Mouse (Mus musculus): ENCODE results near the gene Gfi1b. TPM values are rescaled to one million over a fixed set of nuclear protein-coding genes. Genes with fewer than 3 reads are reported as not detected.

Gfi1b gene
- total RNA-seq, 2 experiments from 2014 or later: not detected

DNA sequence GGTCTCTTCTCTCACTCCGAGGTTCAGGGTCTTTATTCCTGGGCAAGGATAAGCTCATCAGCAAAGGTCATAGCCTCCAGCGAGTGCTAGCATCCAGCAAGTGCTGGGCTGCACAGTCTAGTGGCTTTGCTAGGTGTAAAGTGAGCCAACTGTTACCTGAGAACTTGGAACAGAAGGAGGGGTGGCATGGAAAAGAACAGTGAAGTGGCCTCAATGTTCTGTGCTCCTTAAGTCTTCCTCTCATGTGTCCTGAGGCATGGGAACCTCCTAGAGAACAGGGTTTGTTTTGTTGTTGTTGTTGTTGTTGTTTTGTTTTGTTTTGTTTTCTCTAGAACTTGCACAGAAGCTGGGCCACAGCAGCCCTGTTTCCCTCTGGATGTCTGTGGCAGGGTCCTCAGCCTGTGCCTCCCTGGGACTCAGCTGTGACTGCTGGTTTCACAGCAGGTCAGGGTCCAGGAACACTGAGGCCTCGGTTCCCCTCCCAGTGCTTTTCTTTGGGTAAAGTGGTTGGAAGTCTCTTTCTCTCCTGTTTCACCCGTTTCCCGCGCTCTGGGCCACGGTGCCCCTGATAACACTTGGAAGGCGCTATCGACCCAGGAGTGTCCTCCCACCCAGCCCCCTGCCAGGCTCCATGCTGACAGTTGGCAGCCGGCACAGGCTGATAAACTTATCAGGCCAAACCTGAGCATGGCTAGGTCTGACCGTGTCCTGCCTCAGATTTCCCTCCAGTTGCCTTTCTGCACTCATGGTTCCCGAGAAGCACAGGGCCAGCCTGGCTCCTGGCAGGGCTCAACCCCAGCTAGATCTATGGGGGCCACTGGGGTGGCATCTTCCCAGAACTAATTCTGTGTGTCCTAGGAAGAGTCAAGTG is 19.8 kb downstream of the Gfi1b start:
- intact Hi-C loops (cut with DNase I): no loop called here
- DNase-seq: no peak

DNA sequence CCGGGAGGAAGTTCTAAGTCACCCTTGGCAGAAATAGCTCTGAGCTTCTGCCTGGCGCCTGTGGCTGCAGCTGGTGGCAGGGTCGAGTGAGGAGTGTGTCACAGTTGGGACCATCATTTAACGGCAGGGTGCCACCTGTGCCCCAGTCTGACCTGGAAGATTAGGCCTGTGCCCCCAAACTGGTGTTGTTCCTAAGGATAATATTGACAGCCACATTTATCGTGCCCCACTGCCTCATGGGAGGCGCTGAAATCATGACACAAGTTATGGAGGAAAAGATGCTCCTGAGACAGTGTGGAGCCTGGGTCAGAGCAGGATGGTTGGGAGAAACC is 22.2 kb downstream of the Gfi1b start:
- no peak for DNase-seq
- intact Hi-C loops (cut with DNase I): no loop called here

DNA sequence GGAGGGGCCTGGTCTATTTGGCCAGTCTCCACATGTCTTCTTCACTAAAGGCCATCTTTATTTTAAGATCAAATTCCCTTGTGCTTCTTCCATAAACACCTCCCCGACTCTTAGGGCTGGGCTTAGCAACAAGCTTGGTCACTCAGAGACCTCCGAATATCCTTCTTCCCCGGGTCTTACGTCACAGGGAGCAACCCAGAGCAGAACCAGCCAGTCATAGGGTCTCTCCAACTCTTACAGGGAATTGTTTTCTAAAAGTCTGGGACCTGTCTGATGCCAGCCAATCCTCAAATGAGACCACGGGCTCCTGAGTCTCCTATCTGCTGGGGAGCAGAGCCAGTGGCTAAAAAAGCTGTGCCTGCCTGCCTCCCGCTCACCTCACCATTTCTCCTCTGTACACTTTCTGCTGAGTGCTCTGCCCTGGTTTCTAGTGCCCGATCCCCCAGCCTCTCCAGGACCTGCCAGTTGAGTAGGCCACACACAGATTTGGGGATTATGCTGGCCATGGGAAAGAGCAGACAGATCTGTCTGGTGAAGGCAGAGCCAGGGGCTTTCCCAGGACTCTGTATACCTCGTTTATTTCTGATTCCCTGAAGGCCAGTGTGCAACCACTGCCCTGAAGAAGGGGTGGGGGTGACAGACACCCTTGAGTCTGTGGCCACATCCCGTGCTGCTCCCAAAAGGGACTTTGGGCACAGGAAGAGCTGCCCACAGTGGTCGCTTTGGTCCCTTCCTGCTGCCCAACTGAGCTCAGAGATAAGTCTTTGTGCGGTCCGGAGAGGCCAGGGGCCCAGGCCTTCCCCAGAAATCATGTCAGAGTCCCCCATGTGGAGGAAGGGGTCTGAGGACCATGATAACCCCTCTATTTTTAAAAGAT is 22.9 kb downstream of the Gfi1b start:
- intact Hi-C loops (cut with DNase I): no loop called here
- DNase-seq: no peak

DNA sequence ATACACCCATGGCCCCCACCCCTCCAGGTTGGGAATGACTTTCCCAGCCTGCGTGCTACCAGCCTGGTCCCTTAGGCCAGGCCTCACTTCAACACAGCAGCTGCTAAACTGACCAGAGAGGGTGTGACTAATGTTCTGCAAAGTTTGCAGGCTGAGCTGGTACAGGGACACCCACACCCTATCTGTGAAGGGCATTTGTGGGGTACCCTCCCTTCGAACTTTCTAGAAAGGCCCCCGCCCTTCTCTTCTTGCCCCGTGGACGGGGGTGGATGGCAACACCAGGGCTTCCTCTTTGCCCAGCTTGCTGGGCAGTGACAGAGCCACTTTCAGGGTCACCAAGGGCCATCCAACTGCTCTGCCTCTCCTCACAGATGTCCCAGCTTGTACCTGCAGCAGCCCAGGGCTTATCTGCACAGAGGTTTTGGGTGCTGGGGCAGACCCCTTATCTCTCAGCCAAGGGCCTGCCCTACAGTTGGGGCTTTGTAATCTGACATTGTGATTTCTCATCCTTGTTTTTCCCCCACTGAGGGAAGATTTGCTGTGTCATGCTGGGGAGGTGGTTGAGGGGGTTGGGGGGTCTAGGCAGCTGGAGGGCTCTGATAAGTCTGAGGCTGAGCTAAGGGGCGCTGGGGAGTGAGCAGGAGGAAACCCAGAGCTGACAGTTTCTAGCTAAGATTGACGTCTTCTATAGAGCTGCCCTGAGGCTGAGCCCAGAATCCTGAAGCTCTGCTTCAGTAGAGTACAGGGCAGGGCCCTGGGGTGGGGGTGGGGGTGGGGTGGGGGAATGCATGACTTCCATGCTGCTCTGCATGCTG is 23.8 kb downstream of the Gfi1b start:
- no peak for DNase-seq
- intact Hi-C loops (cut with DNase I): no loop called here

DNA sequence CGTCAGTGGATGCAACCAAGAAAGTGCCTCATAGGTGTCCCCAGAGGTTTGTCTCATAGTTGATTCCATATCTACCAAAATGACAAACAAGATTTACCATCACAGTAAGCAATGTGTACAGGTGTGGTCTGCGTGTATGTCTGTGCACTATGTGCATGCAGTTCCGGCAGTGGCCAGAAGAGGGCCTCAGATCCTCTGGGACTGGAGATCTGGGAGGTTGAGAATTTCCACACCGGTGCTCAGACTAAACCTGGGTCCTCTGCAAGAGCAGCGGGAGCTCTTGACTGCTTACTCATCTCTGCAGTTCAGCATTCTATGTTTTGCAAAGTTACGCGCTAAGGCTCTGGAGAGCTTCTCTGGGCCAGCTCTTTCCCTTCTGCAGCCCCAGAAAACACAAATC is 24.8 kb downstream of the Gfi1b start:
- intact Hi-C loops (cut with DNase I): no loop called here
- DNase-seq: no peak

DNA sequence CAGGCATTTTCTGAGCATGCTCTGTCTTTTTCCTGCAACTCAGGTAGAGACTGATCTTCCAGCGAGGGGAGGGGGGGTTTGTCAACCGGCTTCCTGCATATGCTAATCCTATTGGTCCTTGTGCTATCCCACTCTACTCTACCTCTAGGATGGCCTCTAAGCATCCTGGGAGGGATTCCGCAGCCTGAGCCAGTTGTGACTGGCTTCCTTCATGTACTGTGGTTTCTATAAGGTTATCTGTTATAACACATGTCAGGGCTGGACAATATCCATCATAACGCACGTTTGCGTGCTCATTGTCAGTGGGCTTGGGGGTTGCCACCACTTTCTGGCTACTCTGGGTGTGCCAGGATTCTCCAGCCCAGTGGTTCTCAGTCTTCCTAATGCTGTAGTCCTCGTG is 25.8 kb downstream of the Gfi1b start:
- intact Hi-C loops (cut with DNase I): no loop called here
- no peak for DNase-seq

DNA sequence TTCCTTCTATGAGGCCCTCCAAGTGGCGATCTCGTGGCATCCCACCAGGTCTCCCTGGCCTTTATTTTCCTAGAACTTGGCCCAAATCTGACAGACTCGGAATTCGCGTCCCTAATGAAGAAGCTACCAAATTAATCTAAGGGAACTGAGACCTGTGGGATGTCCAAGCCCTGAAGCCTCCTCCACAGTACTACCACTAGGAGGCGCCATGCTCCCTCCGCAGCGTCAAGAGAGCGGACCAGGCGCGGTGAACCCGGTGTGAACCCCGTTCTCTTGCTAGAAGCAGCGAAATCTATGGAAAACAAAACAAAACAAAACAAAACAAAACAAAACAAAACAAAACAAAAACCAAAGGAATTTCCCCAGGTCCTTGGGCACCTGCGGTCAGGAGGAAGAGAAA is 29.0 kb downstream of the Gfi1b start:
- intact Hi-C loops (cut with DNase I): loop anchor here (1.0 kb wide), 2 partner anchors 29 to 47 kb away; no protein-coding TSS in a partner anchor
- DNase-seq: peak; percentile 65 to 79

DNA sequence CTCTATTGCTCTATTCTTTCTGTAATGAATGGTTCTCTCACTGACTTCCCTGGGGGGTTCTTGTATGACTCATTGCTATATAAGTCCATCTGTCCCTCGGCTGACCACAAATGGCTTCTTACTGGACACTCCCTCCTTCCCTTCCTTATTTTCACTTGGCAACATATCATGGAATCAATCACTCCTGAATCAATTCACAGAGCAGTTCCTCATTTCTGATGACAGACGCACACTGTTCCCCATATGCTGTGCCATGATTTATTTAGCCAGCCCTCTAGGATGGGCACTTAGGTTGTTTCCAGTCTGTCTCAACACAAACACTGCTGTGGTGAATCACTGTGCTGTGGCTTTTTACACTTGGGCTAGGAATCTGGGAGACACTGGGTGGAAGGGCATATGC is 30.3 kb downstream of the Gfi1b start:
- intact Hi-C loops (cut with DNase I): no loop called here
- no peak for DNase-seq

DNA sequence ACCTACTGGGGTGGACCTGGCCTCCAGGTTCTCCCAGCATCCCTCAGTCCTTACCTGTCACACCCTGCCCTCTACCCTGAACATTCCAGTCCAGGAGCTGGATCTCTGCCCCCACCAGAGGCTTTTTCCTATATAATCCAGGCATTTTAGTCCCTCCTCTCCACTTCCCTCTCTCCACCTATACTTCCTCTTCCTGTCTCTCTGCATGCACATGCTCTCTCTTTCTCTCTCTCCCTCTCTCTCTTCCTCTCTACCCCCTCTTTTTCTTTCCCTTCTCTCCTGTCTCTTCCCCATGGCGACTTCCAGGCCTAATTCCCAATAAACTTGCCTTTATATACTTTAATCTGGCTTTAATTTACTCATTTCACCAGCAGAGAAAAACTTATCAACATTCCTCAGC is 33.2 kb downstream of the Gfi1b start:
- intact Hi-C loops (cut with DNase I): no loop called here
- no peak for DNase-seq

DNA sequence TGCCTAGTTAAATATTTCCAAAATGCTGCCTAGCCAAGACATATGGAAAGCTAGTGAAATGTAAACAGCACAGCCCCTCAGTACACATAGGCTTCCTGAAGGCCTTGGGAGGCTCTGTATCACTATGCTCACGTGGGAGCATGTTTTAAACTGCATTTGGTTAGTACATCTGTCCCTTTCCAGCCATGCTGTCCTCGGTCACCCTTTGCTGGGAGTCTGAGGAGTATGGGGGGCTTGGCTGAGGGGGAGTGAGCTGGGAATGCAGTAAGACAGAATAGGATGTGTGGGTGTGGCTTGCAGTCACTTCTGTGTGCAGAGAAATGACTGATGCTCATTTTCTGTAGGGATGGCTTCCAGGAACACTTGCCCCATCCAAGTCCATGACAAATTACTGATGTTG is 36.1 kb downstream of the Gfi1b start:
- DNase-seq: no peak
- intact Hi-C loops (cut with DNase I): loop anchor here (1.0 kb wide), 1 partner anchor 71 kb away; no protein-coding TSS in a partner anchor

DNA sequence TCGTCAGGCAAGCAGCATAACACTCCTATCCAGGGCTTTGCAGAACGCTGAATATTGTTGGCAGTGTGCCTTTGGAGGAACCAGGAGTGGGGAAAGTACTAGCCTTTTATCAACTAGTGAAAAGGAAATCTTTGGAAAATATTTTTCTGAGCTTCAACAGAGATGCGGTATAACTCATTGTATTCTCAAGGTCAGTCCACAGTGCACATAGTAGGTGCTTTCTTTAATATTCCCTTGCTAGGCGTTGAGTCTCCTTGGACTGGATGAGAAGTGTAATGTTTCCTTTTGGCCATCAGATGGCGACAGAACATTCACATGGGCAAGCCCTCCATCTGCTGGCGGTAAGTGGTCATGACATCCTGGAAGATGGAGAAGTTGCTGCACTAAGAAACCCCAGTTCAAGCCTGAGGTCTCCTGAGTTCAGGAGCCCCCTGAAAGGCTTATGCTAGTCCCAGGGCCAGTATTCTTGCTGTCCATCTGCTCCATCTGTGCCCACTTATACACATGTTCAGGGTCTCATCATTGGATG is 36.7 kb downstream of the Gfi1b start:
- intact Hi-C loops (cut with DNase I): loop anchor here (1.0 kb wide), 1 partner anchor 71 kb away; no protein-coding TSS in a partner anchor
- DNase-seq: peak; percentile 83 to 87

DNA sequence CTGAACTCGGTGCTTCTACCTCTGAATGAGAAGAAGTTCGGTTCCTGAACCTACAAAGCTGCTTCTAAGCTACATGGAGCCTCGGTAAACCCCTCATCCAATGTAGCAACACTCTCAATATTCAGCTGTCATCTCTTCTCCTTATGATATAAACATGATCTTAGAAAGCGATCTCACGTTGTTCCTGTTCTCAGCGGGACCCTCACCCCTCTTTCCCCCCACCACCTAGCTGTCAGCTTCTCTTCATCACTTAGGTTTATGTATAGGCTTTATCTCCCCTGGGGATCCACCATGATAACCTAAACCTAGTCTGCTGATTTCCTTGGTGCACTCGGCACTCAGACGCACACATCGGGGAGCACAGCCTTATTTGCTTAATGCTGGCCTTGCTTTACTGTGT is 38.1 kb downstream of the Gfi1b start, which contains the start of gene Gtf3c5:
Gene Gtf3c5 (minus strand): TSS at position 101 of the 400 bp plus-strand sequence.
- intact Hi-C loops (cut with DNase I): no loop called here
- no peak for DNase-seq

DNA sequence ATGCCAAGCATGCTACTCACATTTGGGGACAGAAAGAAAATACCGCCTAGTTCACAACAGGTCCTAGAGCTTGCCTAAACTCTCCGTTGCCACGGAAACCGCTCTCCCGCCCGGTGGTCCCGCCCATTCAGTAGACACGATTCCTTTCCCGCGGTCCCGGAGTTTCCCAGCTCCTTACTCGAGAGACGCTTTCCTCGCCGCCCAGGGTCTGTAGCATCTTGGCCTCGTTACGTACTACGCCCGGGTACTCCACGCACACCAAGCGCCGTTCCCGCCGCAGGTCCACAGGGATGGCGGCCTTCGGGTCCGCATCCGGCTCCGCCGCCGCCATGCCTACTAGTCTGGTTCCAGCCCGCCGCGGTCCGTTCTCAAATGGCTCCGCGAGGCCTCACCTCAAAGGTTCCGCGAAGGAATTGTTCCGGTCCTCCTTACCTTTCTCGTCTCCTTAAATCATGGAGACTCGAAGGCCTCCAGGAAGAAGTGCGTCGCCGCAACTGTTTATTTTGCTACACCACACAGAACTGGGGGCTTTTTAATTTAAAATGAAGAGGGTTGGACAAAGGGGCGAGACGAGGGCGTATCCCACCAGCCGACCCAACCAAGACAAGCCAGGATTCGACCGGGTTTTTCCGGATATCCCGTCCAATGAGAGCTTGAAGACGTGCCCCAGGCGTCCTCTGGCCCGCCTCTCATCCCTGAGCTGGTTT is 39.0 kb downstream of the Gfi1b start:
- intact Hi-C loops (cut with DNase I): no loop called here
- peak; percentile 93 to 95 for DNase-seq

DNA sequence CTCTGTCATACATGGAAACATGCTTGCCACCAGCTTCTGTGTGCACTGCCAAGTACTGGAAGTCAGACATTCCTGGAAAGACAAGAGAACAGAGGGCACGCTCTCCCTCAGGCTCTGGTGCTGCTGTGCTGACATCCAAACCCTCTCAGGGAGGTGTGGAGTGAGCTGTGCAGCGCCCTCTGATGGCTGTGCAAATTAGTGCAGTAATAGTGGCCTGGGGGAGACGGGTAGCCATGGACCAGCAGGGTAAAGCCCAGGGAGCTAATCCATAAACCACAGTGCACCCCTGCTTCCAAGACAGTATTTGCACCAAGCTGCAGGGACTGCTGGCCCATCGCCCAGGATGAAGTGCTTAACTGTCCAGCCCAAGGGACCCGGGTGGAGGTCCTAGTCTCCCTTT is 43.8 kb downstream of the Gfi1b start:
- peak in 1 of 2 experiments; percentile 47 for DNase-seq
- intact Hi-C loops (cut with DNase I): no loop called here

DNA sequence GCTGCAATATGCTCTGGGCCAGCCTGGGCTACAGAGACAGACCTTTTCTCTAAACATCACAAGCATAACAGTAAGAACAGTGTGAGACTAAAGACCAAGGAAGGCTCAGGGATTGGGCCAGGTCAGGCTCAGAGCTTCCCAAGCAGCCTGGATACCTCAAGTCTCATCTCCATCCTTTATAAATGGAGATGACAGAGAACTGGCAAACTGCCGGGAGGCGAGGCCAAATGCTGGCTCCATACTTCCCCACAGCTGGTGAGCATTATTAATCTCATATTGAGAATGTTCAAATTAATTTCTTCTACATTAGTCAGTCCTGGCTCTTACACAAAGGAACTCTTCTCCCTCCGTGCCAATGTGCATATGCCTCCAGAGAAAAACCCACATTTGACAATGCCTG is 45.0 kb downstream of the Gfi1b start:
- intact Hi-C loops (cut with DNase I): no loop called here
- peak; percentile 48 to 51 for DNase-seq

DNA sequence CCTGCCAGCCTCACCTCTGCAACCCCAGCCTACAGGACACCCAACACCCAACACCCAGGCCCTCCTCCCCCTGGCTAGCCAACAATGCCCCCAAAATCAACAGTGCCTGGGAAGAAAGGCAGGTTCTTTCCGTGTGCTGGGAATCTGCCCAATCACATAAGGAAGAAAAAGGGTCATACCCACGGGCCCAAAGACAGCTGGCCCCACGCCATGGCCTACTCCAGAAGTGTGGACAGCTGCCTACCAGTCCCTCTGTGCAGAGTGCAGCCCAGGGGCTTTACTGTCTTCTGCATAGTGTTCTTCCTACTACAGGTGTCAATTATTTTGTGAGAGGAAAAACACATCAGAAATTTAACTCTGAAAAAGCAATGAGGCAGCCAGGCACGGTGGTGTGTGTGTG is 46.4 kb downstream of the Gfi1b start:
- intact Hi-C loops (cut with DNase I): no loop called here
- DNase-seq: no peak

DNA sequence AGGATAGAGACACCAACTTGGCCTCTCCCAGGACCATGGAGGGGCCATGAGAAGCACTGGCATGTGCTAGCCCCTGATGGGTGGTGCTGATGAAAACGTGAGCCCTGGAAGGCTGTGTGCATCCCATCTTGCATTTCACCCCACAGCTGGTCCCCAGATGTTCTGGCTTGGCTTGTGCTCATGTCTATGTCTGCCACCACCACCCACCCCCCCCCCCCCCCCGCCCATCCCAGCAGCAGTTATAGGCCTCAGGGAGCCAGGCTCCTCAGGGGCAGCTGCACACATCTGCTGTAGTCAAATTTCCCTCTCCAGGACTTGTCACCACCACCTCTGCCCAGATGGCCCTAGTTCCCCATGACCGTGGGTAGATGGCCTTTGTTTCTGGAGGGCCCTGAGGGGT is 51.9 kb downstream of the Gfi1b start:
- peak; percentile 48 to 51 for DNase-seq

DNA sequence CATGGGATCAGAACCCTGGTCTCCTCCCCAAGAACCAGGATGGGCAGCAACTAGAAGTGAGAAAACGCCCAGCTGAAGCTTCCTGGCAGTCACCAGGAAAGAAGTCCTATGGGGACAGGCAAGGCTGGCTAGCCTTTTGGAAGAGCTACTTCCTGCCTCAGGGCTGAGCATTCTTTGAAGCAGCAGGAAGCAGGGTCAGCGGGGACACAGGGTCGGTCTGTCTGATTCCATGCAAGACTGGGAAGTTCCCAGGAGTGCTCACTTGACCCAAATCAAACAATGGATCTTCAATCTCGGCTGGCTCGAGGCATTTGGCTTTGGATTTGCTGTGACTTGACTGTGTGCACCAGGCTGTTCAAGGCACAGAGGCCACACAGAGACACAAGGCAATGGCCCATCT is 55.2 kb downstream of the Gfi1b start:
- DNase-seq: peak; percentile 32 to 34
- intact Hi-C loops (cut with DNase I): no loop called here

More for the DNA sequence above, 51.9 kb downstream of the Gfi1b start:
- intact Hi-C loops (cut with DNase I): no loop called here

DNA sequence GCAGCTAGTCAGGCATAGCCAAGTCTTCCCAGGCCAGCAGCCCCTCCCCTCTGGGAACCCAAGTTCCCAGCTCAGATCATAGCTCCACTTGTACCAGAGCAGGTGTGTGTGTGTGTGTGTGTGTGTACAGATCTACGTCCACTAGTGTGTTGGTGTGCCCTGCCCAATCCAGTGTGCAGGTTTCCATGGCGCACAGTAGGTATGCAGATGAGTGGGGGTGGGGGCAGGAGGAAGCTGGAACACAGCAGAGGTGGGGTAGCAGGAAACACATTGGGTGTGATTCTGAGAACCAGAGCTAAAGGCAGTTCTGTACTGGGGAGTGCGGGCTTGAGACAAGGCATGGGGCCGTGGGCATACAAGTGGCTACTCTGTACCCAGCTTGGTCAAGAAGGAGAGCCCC is 57.4 kb downstream of the Gfi1b start:
- intact Hi-C loops (cut with DNase I): no loop called here
- no peak for DNase-seq

DNA sequence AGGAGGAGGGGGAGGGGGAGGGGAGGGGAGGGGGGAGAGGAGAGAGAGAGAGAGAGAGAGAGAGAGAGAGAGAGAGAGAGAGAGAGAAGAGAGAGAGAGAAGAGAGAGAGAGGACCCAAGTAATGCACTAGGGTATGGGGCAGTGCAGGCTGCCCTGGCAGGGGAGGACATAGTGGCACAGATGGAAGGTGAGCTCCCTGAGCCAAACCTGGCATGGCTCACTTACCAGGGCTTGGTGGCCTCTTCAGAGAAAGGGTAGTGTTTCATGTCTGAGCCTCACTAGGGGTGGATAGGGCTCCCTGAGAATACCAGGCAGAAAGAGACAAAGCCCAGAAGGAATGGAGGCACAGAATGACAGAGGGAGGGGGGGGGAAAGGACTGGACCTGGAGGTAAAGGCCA is 58.0 kb downstream of the Gfi1b start:
- intact Hi-C loops (cut with DNase I): no loop called here
- DNase-seq: no peak
